Mouse (Mus musculus): ENCODE results near the gene Dnah6.

Dnah6 gene

GRCm38 (mm10) chr6:73018725-73019280, 202.6 kb downstream of the Dnah6 start:
- DNase-seq, result no peak

- no peak for DNase-seq
Measured at GRCm38 (mm10) chr6:73014317-73015160, 206.9 kb downstream of the Dnah6 start.

- DNase-seq, result no peak
Measured at GRCm38 (mm10) chr6:73012931-73013330, 208.5 kb downstream of the Dnah6 start.

GRCm38 (mm10) chr6:73011827-73012226, 209.6 kb downstream of the Dnah6 start:
- no peak for DNase-seq

- peak; percentile 84 for DNase-seq
Measured at GRCm38 (mm10) chr6:73010073-73010472, 211.4 kb downstream of the Dnah6 start.

- DNase-seq, result no peak
Measured at GRCm38 (mm10) chr6:73003601-73004000, 217.8 kb downstream of the Dnah6 start.

- DNase-seq, result no peak
Measured at GRCm38 (mm10) chr6:73002391-73002790, 219.1 kb downstream of the Dnah6 start.

GRCm38 (mm10) chr6:72998809-72999208, 222.6 kb downstream of the Dnah6 start:
- DNase-seq, result no peak

GRCm38 (mm10) chr6:72993688-72994082, 227.8 kb downstream of the Dnah6 start:
- DNase-seq, result no peak

GRCm38 (mm10) chr6:72993054-72993687, 228.3 kb downstream of the Dnah6 start:
- peak; percentile 76 for DNase-seq

GRCm38 (mm10) chr6:72990206-72990605, 231.2 kb downstream of the Dnah6 start:
- no peak for DNase-seq

- DNase-seq, result no peak
Measured at GRCm38 (mm10) chr6:72989028-72989736, 232.3 kb downstream of the Dnah6 start.

GRCm38 (mm10) chr6:72982506-72982905, 238.9 kb downstream of the Dnah6 start:
- DNase-seq, result no peak

GRCm38 (mm10) chr6:72981851-72982250, 239.6 kb downstream of the Dnah6 start:
- DNase-seq, result peak; percentile 57

GRCm38 (mm10) chr6:72981124-72981651, 240.3 kb downstream of the Dnah6 start:
- DNase-seq, result no peak

GRCm38 (mm10) chr6:72976866-72977265, 244.6 kb downstream of the Dnah6 start:
- DNase-seq, result no peak

- DNase-seq, result no peak
Measured at GRCm38 (mm10) chr6:72971074-72971473, 250.4 kb downstream of the Dnah6 start.

GRCm38 (mm10) chr6:72969787-72970186, 251.7 kb downstream of the Dnah6 start:
- DNase-seq, result no peak

Measured in thymus, postnatal 4 days (tissue).